Mouse (Mus musculus): ENCODE data around the gene Plpp2. TPM values are rescaled to one million over a fixed set of nuclear protein-coding genes. Genes with fewer than 3 reads are reported as not detected.
A peak's percentile ranks its signal among the peaks of the same experiment; 100 is the strongest.

Gene Plpp2
- total RNA-seq, 2 experiments from 2014 or later, result 0.84 to 1.2 TPM

DNA sequence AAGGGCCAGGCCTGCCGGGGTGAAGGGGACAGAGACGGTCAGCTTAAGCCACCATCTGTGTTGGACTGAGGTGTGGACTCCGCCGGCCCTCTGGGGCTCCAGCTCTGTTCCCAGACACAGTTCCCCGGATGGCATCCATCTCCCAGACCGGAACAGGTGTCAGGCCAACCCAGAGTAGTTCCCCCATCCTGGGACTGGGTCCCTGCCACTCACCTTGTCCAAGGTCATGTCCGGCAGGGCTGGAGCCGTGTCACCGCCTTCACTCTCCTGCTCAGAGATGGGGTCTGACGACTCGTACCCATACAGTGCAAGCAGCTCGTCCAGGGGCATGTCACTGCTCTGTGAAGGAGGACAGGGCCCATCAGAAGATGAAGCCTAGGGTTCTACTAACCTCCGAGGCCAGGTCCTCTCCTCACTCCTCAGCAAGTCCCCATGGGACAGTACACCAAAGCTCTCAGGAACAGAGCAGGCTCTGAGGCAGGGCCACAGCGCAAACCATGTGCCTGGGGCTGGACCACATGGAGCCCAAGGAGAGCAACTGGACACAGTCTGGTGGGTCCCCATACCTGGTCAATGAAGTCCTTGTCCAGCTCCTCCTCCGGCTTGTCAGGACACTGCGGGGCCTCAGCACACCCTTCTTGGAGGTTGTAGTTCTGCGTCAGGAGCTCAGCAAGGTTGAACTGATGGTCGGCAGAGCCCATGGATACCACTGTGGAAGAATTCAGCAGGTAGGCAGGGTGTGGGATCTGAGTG lies 15.6 kb upstream of the Plpp2 start:
- DNase-seq, result no peak

DNA sequence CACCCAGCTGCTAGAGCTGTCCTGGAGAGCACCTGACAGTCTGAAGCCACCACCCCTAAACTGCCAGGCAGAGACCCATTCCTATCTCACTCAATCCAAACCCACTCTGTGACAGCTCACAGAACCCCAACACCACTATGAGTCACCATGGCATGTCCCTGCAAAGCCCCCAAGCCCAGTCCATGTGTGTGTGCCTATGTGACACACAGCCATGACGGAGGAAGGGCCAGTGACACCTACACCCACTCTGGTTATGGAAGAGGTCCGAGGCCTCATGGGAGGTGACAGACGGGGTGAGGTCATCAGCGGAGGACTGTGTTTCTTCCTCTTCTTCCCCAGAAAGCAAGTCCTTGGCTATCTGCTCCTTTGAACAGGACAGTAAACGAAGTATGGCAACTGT lies 14.9 kb upstream of the Plpp2 start:
- DNase-seq, result no peak

GRCm38 (mm10) chr10:79547148-79547675 lies 13.6 kb upstream of the Plpp2 start:
- DNase-seq, result no peak

GRCm38 (mm10) chr10:79546483-79546882 lies 12.9 kb upstream of the Plpp2 start:
- no peak for DNase-seq

GRCm38 (mm10) chr10:79545891-79546290 lies 12.3 kb upstream of the Plpp2 start:
- DNase-seq, result no peak

DNA sequence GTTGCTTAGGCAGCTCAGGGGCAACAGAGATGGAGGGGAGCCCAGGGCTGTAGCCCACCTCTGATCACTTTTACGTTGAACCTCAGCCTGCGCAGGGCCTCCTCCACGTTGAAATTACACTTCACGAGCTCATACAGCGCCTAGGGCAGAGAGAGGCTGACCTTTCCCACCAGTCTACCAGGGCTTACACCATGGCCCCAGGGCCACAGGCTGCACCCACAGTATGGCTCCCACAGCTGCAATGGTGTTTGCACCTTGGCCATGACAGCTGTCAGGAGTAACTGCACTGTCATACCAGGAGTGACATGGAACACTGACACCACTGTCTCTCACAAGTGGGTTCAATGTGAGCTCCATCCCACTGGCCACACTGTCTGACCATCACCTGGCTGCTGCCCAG lies 11.0 kb upstream of the Plpp2 start:
- no peak for DNase-seq

- DNase-seq, result no peak
Observed at GRCm38 (mm10) chr10:79543884-79544597, 10.4 kb upstream of the Plpp2 start.

GRCm38 (mm10) chr10:79542171-79542570 lies 8.6 kb upstream of the Plpp2 start:
- no peak for DNase-seq

- no peak for DNase-seq
Observed at GRCm38 (mm10) chr10:79541522-79541921, 7.9 kb upstream of the Plpp2 start.

- no peak for DNase-seq
Observed at GRCm38 (mm10) chr10:79540746-79541145, 7.2 kb upstream of the Plpp2 start.

DNA sequence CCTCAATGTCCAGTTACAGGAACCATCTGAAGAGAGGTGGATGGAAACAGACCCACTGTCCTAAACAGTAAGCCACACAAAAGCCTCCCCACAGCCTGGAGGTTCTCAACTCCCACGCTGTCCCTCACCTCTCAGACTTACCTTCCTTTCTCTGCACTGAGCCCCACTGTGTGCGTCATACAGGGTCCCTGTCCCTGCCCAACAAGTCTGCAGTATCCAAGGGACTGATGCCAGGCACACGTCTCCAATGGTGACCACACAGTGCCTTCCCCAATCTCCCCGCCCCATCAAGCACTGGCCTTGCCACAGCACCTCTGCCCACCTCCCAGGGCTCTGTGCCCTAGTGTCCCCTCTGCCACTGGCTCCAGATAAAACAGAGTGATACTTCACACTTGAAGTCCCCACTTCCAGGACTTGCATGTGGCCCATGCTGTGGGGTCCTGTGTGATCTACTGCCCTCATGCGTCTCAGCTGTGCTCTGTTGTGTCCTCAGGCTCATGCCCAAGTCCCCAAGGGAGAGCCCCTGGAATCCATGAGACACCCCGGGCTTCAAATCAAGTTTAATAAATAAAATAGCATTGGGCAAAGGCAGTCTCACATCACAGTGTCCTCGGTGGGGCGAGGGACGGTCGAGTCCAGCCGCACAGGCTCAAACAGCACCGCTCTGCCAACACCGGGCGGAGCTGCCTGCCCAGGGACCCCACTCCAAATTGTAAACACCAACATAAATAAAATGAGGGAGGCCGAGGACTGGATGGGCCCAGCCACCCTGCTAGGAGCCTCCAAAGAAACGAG lies 6.3 kb upstream of the Plpp2 start:
- DNase-seq, result no peak

- DNase-seq, result no peak
Observed at GRCm38 (mm10) chr10:79538873-79539272, 5.3 kb upstream of the Plpp2 start.

GRCm38 (mm10) chr10:79538323-79538722 lies 4.7 kb upstream of the Plpp2 start:
- no peak for DNase-seq

- no peak for DNase-seq
Observed at GRCm38 (mm10) chr10:79537781-79538180, 4.2 kb upstream of the Plpp2 start.

GRCm38 (mm10) chr10:79537271-79537670 lies 3.7 kb upstream of the Plpp2 start:
- no peak for DNase-seq

DNA sequence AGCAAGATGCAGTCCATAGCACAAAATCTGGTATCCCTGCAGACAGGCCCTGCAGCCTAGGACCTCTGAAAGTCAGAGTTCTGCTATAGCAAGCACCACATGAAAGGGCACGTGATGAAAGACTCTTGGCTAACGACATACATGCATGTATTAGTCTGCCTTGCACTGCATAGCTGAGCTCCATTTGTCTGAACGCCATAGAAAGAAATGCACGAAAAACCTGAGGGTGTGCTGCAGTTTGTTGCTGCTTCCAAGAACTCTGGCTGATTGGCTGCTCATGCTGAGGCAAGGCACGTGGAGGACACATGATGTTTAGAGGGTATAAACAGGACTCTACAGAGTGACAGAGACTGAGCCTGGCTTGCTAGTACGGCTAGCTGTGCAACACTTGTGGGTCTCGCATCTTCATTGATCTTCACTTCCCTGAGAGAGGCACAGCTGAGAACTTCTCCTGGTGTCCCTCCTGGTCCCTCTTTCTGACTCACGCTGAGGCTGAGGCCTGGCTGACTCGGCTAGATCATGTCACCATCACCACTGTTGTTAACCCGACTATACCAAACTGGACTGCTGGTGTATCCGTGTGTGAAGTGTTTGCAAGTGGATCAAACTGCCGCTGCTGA lies 3.0 kb upstream of the Plpp2 start:
- DNase-seq, result no peak

GRCm38 (mm10) chr10:79535431-79535830 lies 1.8 kb upstream of the Plpp2 start:
- peak; percentile 2 for DNase-seq

DNA sequence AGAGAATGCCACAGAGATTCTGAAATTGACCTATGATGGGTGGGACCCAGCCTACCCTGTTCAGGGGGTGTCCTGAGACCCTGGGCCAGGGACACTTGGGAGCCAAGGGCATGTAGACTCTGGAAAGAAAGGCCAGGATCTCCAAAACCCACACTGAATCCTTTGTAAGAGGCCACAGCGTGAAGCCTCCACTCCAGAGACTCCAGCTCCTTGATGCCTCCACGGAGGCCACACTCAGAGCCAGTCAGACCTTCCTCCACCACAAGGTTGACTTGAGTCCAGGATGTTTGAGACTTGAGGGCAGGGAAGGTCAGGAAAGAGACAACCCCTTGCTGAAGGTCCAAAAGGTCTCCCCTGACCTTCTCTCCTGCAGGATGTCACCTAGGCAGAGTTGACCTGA lies 830 bp upstream of the Plpp2 start:
- DNase-seq, result peak; percentile 3

DNA sequence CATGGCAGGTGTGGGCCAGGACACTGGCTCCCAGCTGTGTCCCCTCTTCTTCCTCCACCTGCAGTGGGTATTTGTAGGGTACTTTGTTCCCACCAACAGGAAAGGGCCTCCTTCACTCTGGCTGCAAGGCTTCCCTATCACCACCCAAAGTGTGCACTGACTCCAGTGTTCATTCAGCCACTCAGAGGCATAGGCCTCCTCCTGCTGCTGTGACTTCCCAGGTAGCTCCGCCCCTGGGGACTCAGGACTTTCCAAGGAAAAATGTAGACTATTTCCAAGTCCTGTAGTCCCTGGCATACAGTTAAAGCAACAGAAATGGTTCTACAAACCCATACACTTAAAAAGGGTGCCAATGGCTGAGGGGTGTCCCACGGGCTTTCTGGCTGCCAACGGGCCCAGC lies 918 bp downstream of the Plpp2 start:
- no peak for DNase-seq

GRCm38 (mm10) chr10:79531593-79531992 lies 2.0 kb downstream of the Plpp2 start:
- no peak for DNase-seq

DNA sequence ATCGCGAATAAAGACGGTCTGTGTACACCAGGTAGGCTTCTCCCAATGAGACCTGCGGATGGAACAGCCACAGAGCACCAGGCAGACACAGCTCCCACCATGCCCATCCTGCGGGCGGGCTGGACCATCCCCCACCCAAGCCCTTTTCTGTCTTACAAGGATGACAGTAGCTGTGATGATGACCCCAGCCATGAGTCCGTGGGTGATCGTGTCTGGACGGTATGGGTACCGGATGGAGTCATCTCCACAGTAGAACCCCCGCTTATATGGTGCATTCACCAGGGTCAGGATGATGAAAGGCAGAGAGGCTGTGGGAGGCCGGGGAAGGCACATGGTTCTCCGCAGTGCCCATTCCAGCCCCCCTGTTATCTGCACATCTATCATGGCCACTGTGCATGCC lies 2.9 kb downstream of the Plpp2 start:
- DNase-seq, result no peak

DNA sequence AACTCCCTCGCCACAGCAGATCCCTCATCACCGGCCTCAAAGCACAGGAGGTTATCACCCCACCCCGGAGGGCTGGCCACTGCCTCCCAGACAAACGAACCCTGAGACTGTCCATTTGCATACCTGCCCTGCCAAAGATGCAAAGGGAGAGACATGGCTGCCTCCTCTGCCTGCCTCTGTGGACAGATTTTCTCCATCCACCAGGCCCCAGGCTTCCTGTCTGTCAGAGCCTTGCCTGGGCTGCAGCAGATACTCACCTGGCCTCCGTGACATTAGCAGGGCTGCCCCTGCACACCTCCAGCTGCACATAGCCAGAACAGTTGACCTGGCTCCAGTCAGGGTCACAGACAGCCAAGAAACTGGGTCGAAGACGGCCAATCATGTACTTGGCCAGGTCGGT lies 3.4 kb downstream of the Plpp2 start:
- peak; percentile 4 for DNase-seq
